Mouse (Mus musculus): ENCODE results near the gene BC048562. TPM values are rescaled to one million over a fixed set of nuclear protein-coding genes. Genes with fewer than 3 reads are reported as not detected.

Gene BC048562
- polyA plus RNA-seq, 1 experiment from 2014 or later = not detected

GRCm38 (mm10) chr9:108398324-108398723, 38.0 kb upstream of the BC048562 start:
- H3K4me2 ChIP-seq (ENCODE audit: low read depth, low read length) = no peak overlapping the region
- no peaks in the 10 kb centered on the region for H3K36me3 ChIP-seq (replicated peaks; ENCODE audit: insufficient read depth, low read length)
- no peaks in the 10 kb centered on the region for H3K4me1 ChIP-seq (ENCODE audit: insufficient read depth)
- no peak overlapping the region for H3K9ac ChIP-seq (replicated peaks)
- TF ChIP-seq EP300 (IDR thresholded peaks at IDR 0.05; ENCODE audit: low read depth) = no peak
- TF ChIP-seq CTCF (IDR thresholded peaks at IDR 0.05; ENCODE audit: low read depth) = no peak
- DNase-seq (no peak), ATAC-seq (no peak)
- H3K27ac ChIP-seq (ENCODE audit: low read depth) = no peak overlapping the region
- H3K4me3 ChIP-seq (ENCODE audit: low read depth, low read length) = no peak overlapping the region
- H3K9me3 ChIP-seq (ENCODE audit: low read length) = no peaks in the 10 kb centered on the region
- 93% methylated on average over 3 of the region's 3 CpGs for WGBS (ENCODE audit: insufficient replicate concordance)
- no peaks in the 10 kb centered on the region for H3K27me3 ChIP-seq (ENCODE audit: insufficient read depth, low read length)

- Histone ChIP-seq H3K9me3 (ENCODE audit: low read length) (no peaks in the 10 kb centered on the region), H3K9ac (replicated peaks) (no peak overlapping the region), H3K36me3 (replicated peaks; ENCODE audit: insufficient read depth, low read length) (no peaks in the 10 kb centered on the region), H3K4me3 (ENCODE audit: low read depth, low read length) (no peak overlapping the region), H3K27me3 (ENCODE audit: insufficient read depth, low read length) (no peaks in the 10 kb centered on the region), H3K4me1 (ENCODE audit: insufficient read depth) (no peaks in the 10 kb centered on the region; the same call in 1 of the 2 replicates), H3K27ac (ENCODE audit: low read depth) (no peak overlapping the region), H3K4me2 (ENCODE audit: low read depth, low read length) (no peak overlapping the region)
- WGBS (ENCODE audit: insufficient replicate concordance) = 76% methylated on average over 7 of the region's 7 CpGs
- no peak for ATAC-seq
- DNase-seq = no peak
- TF ChIP-seq EP300 (IDR thresholded peaks at IDR 0.05; ENCODE audit: low read depth) (no peak), CTCF (IDR thresholded peaks at IDR 0.05; ENCODE audit: low read depth) (no peak)
Measured at GRCm38 (mm10) chr9:108401186-108401960, 34.9 kb upstream of the BC048562 start.

GRCm38 (mm10) chr9:108403081-108403480, 33.2 kb upstream of the BC048562 start:
- DNase-seq (no peak), ATAC-seq (no peak)
- no peak overlapping the region for H3K4me3 ChIP-seq (ENCODE audit: low read depth, low read length)
- H3K4me2 ChIP-seq (ENCODE audit: low read depth, low read length) = no peak overlapping the region
- H3K27me3 ChIP-seq (ENCODE audit: insufficient read depth, low read length) = no peaks in the 10 kb centered on the region
- no peak overlapping the region for H3K27ac ChIP-seq (ENCODE audit: low read depth)
- 81% methylated on average over 4 of the region's 4 CpGs for WGBS (ENCODE audit: insufficient replicate concordance)
- H3K9ac ChIP-seq (replicated peaks) = no peak overlapping the region
- H3K4me1 ChIP-seq (ENCODE audit: insufficient read depth) = no peaks in the 10 kb centered on the region; the same call in 1 of the 2 replicates
- H3K36me3 ChIP-seq (replicated peaks; ENCODE audit: insufficient read depth, low read length) = no peaks in the 10 kb centered on the region
- no peak for TF ChIP-seq CTCF (IDR thresholded peaks at IDR 0.05; ENCODE audit: low read depth)
- TF ChIP-seq EP300 (IDR thresholded peaks at IDR 0.05; ENCODE audit: low read depth) = no peak
- H3K9me3 ChIP-seq (ENCODE audit: low read length) = no peaks in the 10 kb centered on the region

- 46% methylated on average over 8 of the region's 8 CpGs for WGBS (ENCODE audit: insufficient replicate concordance)
- ATAC-seq = peak; percentile 31; the same call in 1 of the 2 replicates
Measured at GRCm38 (mm10) chr9:108404451-108404850, 31.8 kb upstream of the BC048562 start.

GRCm38 (mm10) chr9:108409535-108409934, 26.7 kb upstream of the BC048562 start:
- ATAC-seq = no peak
- H3K4me1 ChIP-seq (ENCODE audit: insufficient read depth) = no peaks in the 10 kb centered on the region; the same call in 1 of the 2 replicates
- no peaks in the 10 kb centered on the region for H3K9me3 ChIP-seq (ENCODE audit: low read length)

More at GRCm38 (mm10) chr9:108404451-108404850, 31.8 kb upstream of the BC048562 start:
- H3K4me3 ChIP-seq (ENCODE audit: low read depth, low read length) = no peak overlapping the region
- H3K9me3 ChIP-seq (ENCODE audit: low read length) = no peaks in the 10 kb centered on the region
- H3K9ac ChIP-seq (replicated peaks) = no peak overlapping the region; the same call in 1 of the 2 replicates
- H3K36me3 ChIP-seq (replicated peaks; ENCODE audit: insufficient read depth, low read length) = no peaks in the 10 kb centered on the region
- H3K27me3 ChIP-seq (ENCODE audit: insufficient read depth, low read length) = no peaks in the 10 kb centered on the region
- no peak overlapping the region for H3K27ac ChIP-seq (ENCODE audit: low read depth)
- TF ChIP-seq EP300 (IDR thresholded peaks at IDR 0.05; ENCODE audit: low read depth) (no peak), CTCF (IDR thresholded peaks at IDR 0.05; ENCODE audit: low read depth) (no peak; the same call in 1 of the 2 replicates)
- H3K4me2 ChIP-seq (ENCODE audit: low read depth, low read length) = no peak overlapping the region
- H3K4me1 ChIP-seq (ENCODE audit: insufficient read depth) = no peaks in the 10 kb centered on the region; the same call in 1 of the 2 replicates
- DNase-seq = no peak

GRCm38 (mm10) chr9:108411381-108411942, 24.8 kb upstream of the BC048562 start:
- Histone ChIP-seq H3K9ac (replicated peaks) (no peak overlapping the region), H3K27me3 (ENCODE audit: insufficient read depth, low read length) (no peaks in the 10 kb centered on the region), H3K4me2 (ENCODE audit: low read depth, low read length) (no peak overlapping the region), H3K4me1 (ENCODE audit: insufficient read depth) (no peaks in the 10 kb centered on the region), H3K4me3 (ENCODE audit: low read depth, low read length) (no peak overlapping the region), H3K9me3 (ENCODE audit: low read length) (no peaks in the 10 kb centered on the region), H3K27ac (ENCODE audit: low read depth) (no peak overlapping the region), H3K36me3 (replicated peaks; ENCODE audit: insufficient read depth, low read length) (no peaks in the 10 kb centered on the region)
- TF ChIP-seq CTCF (IDR thresholded peaks at IDR 0.05; ENCODE audit: low read depth) (no peak), EP300 (IDR thresholded peaks at IDR 0.05; ENCODE audit: low read depth) (no peak)
- ATAC-seq = no peak
- 79% methylated on average over 9 of the region's 9 CpGs for WGBS (ENCODE audit: insufficient replicate concordance)
- DNase-seq = no peak

More at GRCm38 (mm10) chr9:108409535-108409934, 26.7 kb upstream of the BC048562 start:
- WGBS (ENCODE audit: insufficient replicate concordance) = 84% methylated on average over 4 of the region's 4 CpGs
- Histone ChIP-seq H3K4me3 (ENCODE audit: low read depth, low read length) (no peak overlapping the region), H3K36me3 (replicated peaks; ENCODE audit: insufficient read depth, low read length) (no peaks in the 10 kb centered on the region), H3K27me3 (ENCODE audit: insufficient read depth, low read length) (no peaks in the 10 kb centered on the region), H3K27ac (ENCODE audit: low read depth) (no peak overlapping the region), H3K9ac (replicated peaks) (no peak overlapping the region), H3K4me2 (ENCODE audit: low read depth, low read length) (no peak overlapping the region)
- no peak for TF ChIP-seq EP300 (IDR thresholded peaks at IDR 0.05; ENCODE audit: low read depth)
- TF ChIP-seq CTCF (IDR thresholded peaks at IDR 0.05; ENCODE audit: low read depth) = no peak
- DNase-seq = no peak

Measured in liver, postnatal 0 days (tissue).